Mouse (Mus musculus): ENCODE data around the gene Amot. TPM values are rescaled to one million over a fixed set of nuclear protein-coding genes. Genes with fewer than 3 reads are reported as not detected.

Gene Amot
- total and polyA plus RNA-seq, 3 experiments: not detected

GRCm38 (mm10) chrX:145424026-145424425, 81.0 kb downstream of the Amot start:
- Histone ChIP-seq H3K4me1 (ENCODE audit: control insufficient read depth in 1 of 2, insufficient read depth in 2 of 2) (no peaks in the 10 kb centered on the region), H3K27me3 (replicated peaks) (no peaks in the 10 kb centered on the region), H3K4me2 (ENCODE audit: insufficient read depth, low read depth, poor library complexity, severe bottlenecking) (no peak overlapping the region), H3K36me3 (replicated peaks in 1 of 2; ENCODE audit: control insufficient read depth in 1 of 2, insufficient read depth in 1 of 2, low read length in 1 of 2) (no peaks in the 10 kb centered on the region), H3K9me3 (replicated peaks; ENCODE audit: low read length) (peaks cover 4% of the 10 kb centered on the region), H3K9ac (ENCODE audit: insufficient read depth, low read depth) (no peak overlapping the region), H3K79me2 (replicated peaks; ENCODE audit: control insufficient read depth, extremely low read depth, insufficient read depth, poor library complexity, severe bottlenecking) (no peaks in the 10 kb centered on the region), H3K4me3 (replicated peaks in 1 of 3; ENCODE audit: low read depth in 2 of 3, low read length in 2 of 3, poor library complexity in 1 of 3) (no peak overlapping the region), H3K27ac (ENCODE audit: insufficient read depth, low read depth) (no peak overlapping the region)
- no peak for DNase-seq (ENCODE audit: extremely low read depth)
- in situ Hi-C loops (cut with MboI; ENCODE audit: low pct_ligation_motif_present, low pct_unique_long_range_greater_than_20kb, low sequenced_read_pairs): no loop called here
- dilution Hi-C loops (cut with MboI; ENCODE audit: extremely low pct_ligation_motif_present, extremely low pct_unique_long_range_greater_than_20kb, low sequenced_read_pairs): no loop called here
- TF ChIP-seq POLR2A (IDR thresholded peaks at IDR 0.05; ENCODE audit: low read depth, low read length) (no peak), ETS1 (conservative IDR thresholded peaks at IDR 0.05; ENCODE audit: low read depth, low read length) (no peak)

- H3K79me2 ChIP-seq (replicated peaks; ENCODE audit: control insufficient read depth, extremely low read depth, insufficient read depth, poor library complexity, severe bottlenecking): no peaks in the 10 kb centered on the region
- in situ Hi-C loops (cut with MboI; ENCODE audit: low pct_ligation_motif_present, low pct_unique_long_range_greater_than_20kb, low sequenced_read_pairs): no loop called here
- H3K27me3 ChIP-seq (replicated peaks): no peaks in the 10 kb centered on the region
- H3K4me3 ChIP-seq (replicated peaks in 1 of 3; ENCODE audit: low read depth in 2 of 3, low read length in 2 of 3, poor library complexity in 1 of 3): no peak overlapping the region
- H3K27ac ChIP-seq (ENCODE audit: insufficient read depth, low read depth): no peak overlapping the region
- peaks cover 7% of the 10 kb centered on the region for H3K9me3 ChIP-seq (replicated peaks; ENCODE audit: low read length)
- H3K9ac ChIP-seq (ENCODE audit: insufficient read depth, low read depth): no peak overlapping the region
- TF ChIP-seq JUN (IDR thresholded peaks at IDR 0.05; ENCODE audit: insufficient read depth, low read depth, low read length): no peak
- TF ChIP-seq SIN3A (IDR thresholded peaks at IDR 0.05; ENCODE audit: low read length): no peak
- no peak for TF ChIP-seq BHLHE40 (IDR thresholded peaks at IDR 0.05; ENCODE audit: low read depth, low read length)
- TF ChIP-seq TBP (conservative IDR thresholded peaks at IDR 0.05; ENCODE audit: low read depth, low read length): no peak
- TF ChIP-seq ZC3H11A (IDR thresholded peaks at IDR 0.05; ENCODE audit: low read depth, low read length): no peak
- TF ChIP-seq EP300 (IDR thresholded peaks at IDR 0.05; ENCODE audit: low read length): no peak
- TF ChIP-seq MAZ (IDR thresholded peaks at IDR 0.05; ENCODE audit: low read depth, low read length): no peak
- TF ChIP-seq MXI1 (IDR thresholded peaks at IDR 0.05; ENCODE audit: low read depth, low read length): no peak
- TF ChIP-seq JUND (conservative IDR thresholded peaks at IDR 0.05; ENCODE audit: low read depth, low read length): no peak
- TF ChIP-seq RCOR1 (conservative IDR thresholded peaks at IDR 0.05; ENCODE audit: low read depth, low read length): no peak
- TF ChIP-seq USF1 (IDR thresholded peaks at IDR 0.05; ENCODE audit: low read depth, low read length): no peak
- no peak for TF ChIP-seq HCFC1 (IDR thresholded peaks at IDR 0.05; ENCODE audit: low read depth, low read length)
- no peak for TF ChIP-seq GABPA (IDR thresholded peaks at IDR 0.05; ENCODE audit: insufficient replicate concordance, low read depth, low read length)
- no peak for TF ChIP-seq MAX (IDR thresholded peaks at IDR 0.05; ENCODE audit: low read length)
- TF ChIP-seq NELFE (IDR thresholded peaks at IDR 0.05; ENCODE audit: low read depth, low read length): no peak
- no peak for TF ChIP-seq KAT2A (IDR thresholded peaks at IDR 0.05; ENCODE audit: insufficient replicate concordance, low read length)
- TF ChIP-seq POLR2A (IDR thresholded peaks at IDR 0.05; ENCODE audit: low read depth, low read length): no peak
- TF ChIP-seq MYC (IDR thresholded peaks at IDR 0.05; ENCODE audit: low read depth, low read length): no peak
- no peaks in the 10 kb centered on the region for H3K36me3 ChIP-seq (replicated peaks in 1 of 2; ENCODE audit: control insufficient read depth in 1 of 2, insufficient read depth in 1 of 2, low read length in 1 of 2)
- DNase-seq (ENCODE audit: extremely low read depth): no peak
- no peak overlapping the region for H3K4me2 ChIP-seq (ENCODE audit: insufficient read depth, low read depth, poor library complexity, severe bottlenecking)
- no peaks in the 10 kb centered on the region for H3K4me1 ChIP-seq (ENCODE audit: control insufficient read depth in 1 of 2, insufficient read depth in 2 of 2)
- dilution Hi-C loops (cut with MboI; ENCODE audit: extremely low pct_ligation_motif_present, extremely low pct_unique_long_range_greater_than_20kb, low sequenced_read_pairs): no loop called here
These were observed 90.7 kb downstream of the Amot start for GRCm38 (mm10) chrX:145414319-145414718.
